Mouse (Mus musculus): ENCODE results near the gene Ppp1r15a. TPM values are rescaled to one million over a fixed set of nuclear protein-coding genes. Genes with fewer than 3 reads are reported as not detected.
A peak's percentile ranks its signal among the peaks of the same experiment; 100 is the strongest.

Ppp1r15a gene
- polyA plus RNA-seq, 1 experiment from 2014 or later, result 18.6 TPM

DNA sequence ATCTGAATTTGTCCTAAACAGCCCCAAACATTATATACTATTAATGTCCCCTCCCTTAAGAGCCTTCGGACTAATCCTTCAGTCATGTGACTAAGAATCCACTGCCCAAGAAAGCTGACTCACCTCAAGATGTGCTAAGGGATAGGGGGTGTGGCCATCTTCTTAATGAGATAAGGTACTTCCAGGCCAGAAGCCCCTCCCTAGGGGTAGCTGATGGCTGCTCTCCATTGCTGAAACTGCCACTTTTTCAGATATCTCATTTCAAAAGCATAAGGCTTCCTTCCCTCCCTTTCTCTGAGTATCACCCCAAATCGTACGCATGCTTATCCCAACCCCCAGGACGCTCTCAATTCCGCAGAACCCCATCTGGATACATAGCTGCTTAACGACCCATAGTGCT lies 17.5 kb downstream of the Ppp1r15a start:
- no peak for DNase-seq (ENCODE audit: low spot score)
- Histone ChIP-seq H3K4me1 (peaks cover 21% of the 10 kb centered on the region), H3K27ac (replicated peaks) (no peak overlapping the region), H3K9me3 (no peaks in the 10 kb centered on the region), H3K4me3 (peak overlapping the region; percentile 84; the same call in 1 of the 2 replicates), H3K36me3 (replicated peaks) (peaks cover 42% of the 10 kb centered on the region), H3K27me3 (replicated peaks; ENCODE audit: low read depth, poor library complexity, severe bottlenecking) (no peaks in the 10 kb centered on the region)
- whole genome bisulfite sequencing, result 94% methylated on average over 6 of the region's 6 CpGs

DNA sequence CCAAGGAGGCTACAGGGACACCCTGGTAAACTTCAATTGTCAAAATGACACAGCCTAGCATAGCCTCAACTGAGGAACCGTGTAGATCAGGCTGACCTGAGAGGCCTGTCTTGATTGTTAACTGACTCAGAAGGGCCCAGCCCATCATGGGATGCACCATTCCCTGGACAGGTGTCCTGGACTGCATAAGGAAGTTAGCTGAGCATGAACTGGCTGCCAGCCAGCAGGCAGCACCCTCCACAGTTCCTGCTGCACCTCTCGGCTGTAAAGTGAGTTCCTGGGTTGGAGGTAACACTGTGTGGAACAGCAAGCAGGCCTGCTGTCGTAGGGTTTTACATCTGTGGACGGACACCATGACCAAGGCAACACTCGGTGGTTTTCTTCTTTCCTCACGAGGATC lies 18.5 kb downstream of the Ppp1r15a start:
- H3K27ac ChIP-seq (replicated peaks), result no peak overlapping the region
- H3K4me3 ChIP-seq, result no peak overlapping the region
- peaks cover 25% of the 10 kb centered on the region for H3K4me1 ChIP-seq
- no peaks in the 10 kb centered on the region for H3K9me3 ChIP-seq
- H3K27me3 ChIP-seq (replicated peaks; ENCODE audit: low read depth, poor library complexity, severe bottlenecking), result no peaks in the 10 kb centered on the region
- no peak for DNase-seq (ENCODE audit: low spot score)
- 92% methylated on average over 6 of the region's 6 CpGs for WGBS
- H3K36me3 ChIP-seq (replicated peaks), result peaks cover 51% of the 10 kb centered on the region

- H3K4me1 ChIP-seq, result peaks cover 3% of the 10 kb centered on the region; the same call in 1 of the 2 replicates
- H3K36me3 ChIP-seq (replicated peaks), result peaks cover 98% of the 10 kb centered on the region
- DNase-seq (ENCODE audit: low spot score), result no peak
- no peak overlapping the region for H3K4me3 ChIP-seq
- no peaks in the 10 kb centered on the region for H3K27me3 ChIP-seq (replicated peaks; ENCODE audit: low read depth, poor library complexity, severe bottlenecking)
- 96% methylated on average over 6 of the region's 6 CpGs for WGBS
- no peaks in the 10 kb centered on the region for H3K9me3 ChIP-seq
- H3K27ac ChIP-seq (replicated peaks), result no peak overlapping the region
Observed at GRCm38 (mm10) chr7:45498427-45498826, 27.6 kb downstream of the Ppp1r15a start.

- Histone ChIP-seq H3K9me3 (no peaks in the 10 kb centered on the region), H3K27me3 (replicated peaks; ENCODE audit: low read depth, poor library complexity, severe bottlenecking) (no peaks in the 10 kb centered on the region), H3K4me1 (peaks cover 23% of the 10 kb centered on the region), H3K27ac (replicated peaks) (no peak overlapping the region), H3K36me3 (replicated peaks) (peaks cover 79% of the 10 kb centered on the region), H3K4me3 (no peak overlapping the region)
- 83% methylated on average over 9 of the region's 9 CpGs for WGBS
- no peak for DNase-seq (ENCODE audit: low spot score)
Observed at GRCm38 (mm10) chr7:45494548-45494947, 31.5 kb downstream of the Ppp1r15a start.

GRCm38 (mm10) chr7:45492951-45493350 lies 33.1 kb downstream of the Ppp1r15a start:
- H3K36me3 ChIP-seq (replicated peaks), result peaks cover 63% of the 10 kb centered on the region
- H3K4me1 ChIP-seq, result peaks cover 39% of the 10 kb centered on the region
- H3K4me3 ChIP-seq, result no peak overlapping the region
- no peaks in the 10 kb centered on the region for H3K9me3 ChIP-seq
- 95% methylated on average over 5 of the region's 5 CpGs for WGBS
- no peaks in the 10 kb centered on the region for H3K27me3 ChIP-seq (replicated peaks; ENCODE audit: low read depth, poor library complexity, severe bottlenecking)
- DNase-seq (ENCODE audit: low spot score), result no peak
- no peak overlapping the region for H3K27ac ChIP-seq (replicated peaks)

DNA sequence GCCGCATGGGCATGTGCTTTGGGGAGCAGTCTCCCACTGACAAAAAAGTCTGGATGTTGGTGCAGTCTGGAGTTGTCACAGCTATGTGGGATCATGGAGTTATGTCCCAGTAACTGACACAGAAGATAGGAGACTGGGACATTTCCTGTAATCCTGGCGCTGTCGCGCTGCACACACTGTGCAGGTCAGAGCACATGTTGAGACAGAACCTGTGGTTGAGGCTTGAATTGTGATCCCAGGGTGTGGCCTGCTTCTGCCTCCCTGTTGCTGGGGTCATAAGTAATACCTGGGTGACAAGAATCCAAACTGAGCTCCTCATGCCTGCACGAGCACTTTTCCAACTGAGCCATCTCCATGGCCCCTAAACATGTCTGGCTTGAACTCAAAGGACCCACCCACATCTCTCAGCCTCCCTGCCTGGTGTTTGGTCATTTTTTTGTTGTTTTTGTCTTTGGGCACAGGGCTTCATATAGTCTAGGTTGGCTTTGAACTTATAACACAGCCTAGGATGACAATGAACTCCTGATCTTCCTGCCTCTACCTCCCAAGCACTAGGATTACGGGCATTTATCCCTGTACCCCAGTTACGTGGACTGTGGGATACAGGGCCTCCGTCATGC lies 33.7 kb downstream of the Ppp1r15a start:
- H3K9me3 ChIP-seq, result no peaks in the 10 kb centered on the region
- H3K27ac ChIP-seq (replicated peaks), result no peak overlapping the region
- H3K4me3 ChIP-seq, result no peak overlapping the region
- peaks cover 57% of the 10 kb centered on the region for H3K36me3 ChIP-seq (replicated peaks)
- 94% methylated on average over 8 of the region's 8 CpGs for WGBS
- peaks cover 45% of the 10 kb centered on the region for H3K4me1 ChIP-seq
- H3K27me3 ChIP-seq (replicated peaks; ENCODE audit: low read depth, poor library complexity, severe bottlenecking), result no peaks in the 10 kb centered on the region
- DNase-seq (ENCODE audit: low spot score), result no peak

GRCm38 (mm10) chr7:45491264-45491663 lies 34.8 kb downstream of the Ppp1r15a start:
- no peak overlapping the region for H3K27ac ChIP-seq (replicated peaks)
- DNase-seq (ENCODE audit: low spot score), result no peak
- peaks cover 45% of the 10 kb centered on the region for H3K4me1 ChIP-seq
- WGBS, result 25% methylated on average over 3 of the region's 3 CpGs
- 0 out of 2 replicates have a peak overlapping the region, but pooled peaks have one; percentile 23 for H3K4me3 ChIP-seq
- H3K27me3 ChIP-seq (replicated peaks; ENCODE audit: low read depth, poor library complexity, severe bottlenecking), result no peaks in the 10 kb centered on the region
- H3K9me3 ChIP-seq, result no peaks in the 10 kb centered on the region
- H3K36me3 ChIP-seq (replicated peaks), result peaks cover 47% of the 10 kb centered on the region

GRCm38 (mm10) chr7:45490822-45491221 lies 35.2 kb downstream of the Ppp1r15a start:
- WGBS, result 51% methylated on average over 9 of the region's 9 CpGs
- H3K27me3 ChIP-seq (replicated peaks; ENCODE audit: low read depth, poor library complexity, severe bottlenecking), result no peaks in the 10 kb centered on the region
- peak; percentile 70 for DNase-seq (ENCODE audit: low spot score)
- no peak overlapping the region for H3K27ac ChIP-seq (replicated peaks)
- H3K9me3 ChIP-seq, result no peaks in the 10 kb centered on the region
- H3K4me3 ChIP-seq, result no peak overlapping the region
- peaks cover 45% of the 10 kb centered on the region for H3K36me3 ChIP-seq (replicated peaks)
- H3K4me1 ChIP-seq, result peaks cover 45% of the 10 kb centered on the region

DNA sequence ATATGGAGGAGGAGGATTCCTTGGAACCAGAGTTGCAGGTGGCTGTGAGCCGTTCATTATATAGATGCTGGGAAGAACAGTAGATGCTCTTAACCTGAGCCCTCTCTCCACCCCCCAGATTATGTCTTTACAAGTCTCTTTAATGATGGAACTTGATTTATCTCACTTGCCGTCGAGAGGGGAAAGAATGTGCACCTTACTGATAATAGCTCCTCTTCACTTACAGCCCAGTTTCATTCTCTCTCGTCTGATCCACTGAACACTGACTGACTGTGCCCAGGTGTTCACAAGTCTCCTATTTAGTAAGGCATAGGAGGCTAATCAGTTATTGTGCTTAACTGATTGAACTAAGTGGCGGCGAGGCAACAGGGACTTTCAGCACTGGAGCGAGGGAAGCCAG lies 36.5 kb downstream of the Ppp1r15a start:
- WGBS, result 85% methylated on average over 7 of the region's 7 CpGs
- H3K4me3 ChIP-seq, result no peak overlapping the region
- H3K4me1 ChIP-seq, result peaks cover 45% of the 10 kb centered on the region
- H3K27me3 ChIP-seq (replicated peaks; ENCODE audit: low read depth, poor library complexity, severe bottlenecking), result no peaks in the 10 kb centered on the region
- H3K9me3 ChIP-seq, result no peaks in the 10 kb centered on the region
- peaks cover 35% of the 10 kb centered on the region for H3K36me3 ChIP-seq (replicated peaks)
- no peak for DNase-seq (ENCODE audit: low spot score)
- H3K27ac ChIP-seq (replicated peaks), result no peak overlapping the region

DNA sequence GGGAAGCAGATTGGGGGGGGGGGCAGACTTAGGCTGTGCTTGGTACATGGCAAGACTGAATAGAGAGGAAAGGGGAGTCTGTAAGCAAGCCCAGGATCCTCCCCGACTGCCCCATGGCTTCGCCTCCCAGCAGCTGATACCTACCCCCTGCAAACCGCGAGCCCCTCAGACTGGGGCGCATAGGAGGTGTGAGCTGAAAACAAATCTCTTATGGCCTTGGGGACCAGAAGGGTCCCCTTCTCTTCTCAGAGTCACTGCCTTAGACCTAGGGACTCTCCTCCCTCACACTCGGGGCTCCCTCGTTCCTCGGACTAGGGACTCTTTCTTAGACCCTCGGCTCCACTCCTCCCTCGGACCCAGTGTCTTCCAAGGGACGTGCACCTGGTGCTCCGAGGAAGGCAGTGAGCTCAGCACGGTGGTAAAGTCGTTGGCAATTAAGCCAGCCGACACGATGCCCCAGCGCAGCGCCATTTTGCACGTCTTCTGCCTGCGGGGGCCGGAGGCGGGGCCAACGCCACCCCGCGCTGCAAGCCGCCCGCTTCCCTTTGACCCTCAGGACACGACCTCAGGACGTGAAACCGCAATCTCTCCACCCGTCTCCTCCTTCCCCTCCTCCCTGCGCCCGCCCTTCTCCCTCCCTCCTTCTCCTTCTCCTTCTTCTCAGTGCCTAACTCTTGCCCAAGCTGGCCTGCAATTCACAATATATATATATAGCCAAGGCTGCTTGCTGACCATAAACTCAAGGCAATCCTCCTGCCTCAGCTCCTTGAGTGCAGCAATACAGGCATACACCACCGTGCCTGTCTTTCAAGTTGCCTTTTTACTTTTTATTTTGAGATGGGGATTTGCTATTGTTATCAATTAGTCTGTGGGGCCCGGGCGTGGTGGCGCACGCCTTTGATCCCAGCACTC lies 37.5 kb downstream of the Ppp1r15a start, which contains the start of gene Dhdh:
Dhdh (minus strand) TSS at position 513 of the 912 bp plus-strand sequence.
- peak within 1 kb of the TSS; percentile 68 for H3K4me3 ChIP-seq
- 6% methylated on average over 38 of the region's 38 CpGs for WGBS
- peaks cover 25% of the 10 kb centered on the region for H3K36me3 ChIP-seq (replicated peaks)
- no peaks in the 10 kb centered on the region for H3K9me3 ChIP-seq
- H3K27ac ChIP-seq (replicated peaks), result peak within 1 kb of the TSS; percentile 90
- no peaks in the 10 kb centered on the region for H3K27me3 ChIP-seq (replicated peaks; ENCODE audit: low read depth, poor library complexity, severe bottlenecking)
- DNase-seq (ENCODE audit: low spot score), result peak; percentile 80
- H3K4me1 ChIP-seq, result peaks cover 45% of the 10 kb centered on the region

DNA sequence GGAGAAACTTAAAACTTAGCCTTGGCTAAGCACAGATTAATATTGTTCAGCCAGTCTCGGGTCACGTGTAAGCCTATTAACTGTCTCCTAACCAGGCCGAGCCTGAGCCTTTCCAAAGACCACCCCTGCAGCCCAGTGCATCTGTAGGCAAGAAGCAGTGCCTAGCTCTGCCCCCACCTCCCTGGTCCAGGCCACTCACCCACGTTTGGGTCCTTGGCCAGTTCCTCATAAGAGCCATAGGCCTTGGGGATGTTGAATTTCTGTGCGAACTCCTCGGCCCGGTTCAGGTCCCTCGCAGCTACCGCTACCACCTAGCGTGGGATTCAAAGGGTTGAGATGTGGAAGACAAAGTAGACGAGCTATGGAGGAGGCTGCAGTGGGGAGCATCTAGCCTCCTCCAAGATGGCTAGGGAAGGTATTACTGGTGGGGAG lies 38.2 kb downstream of the Ppp1r15a start:
- peak; percentile 55 for DNase-seq (ENCODE audit: low spot score)
- 21% methylated on average over 11 of the region's 11 CpGs for WGBS
- H3K9me3 ChIP-seq, result no peaks in the 10 kb centered on the region
- no peaks in the 10 kb centered on the region for H3K27me3 ChIP-seq (replicated peaks; ENCODE audit: low read depth, poor library complexity, severe bottlenecking)
- H3K4me3 ChIP-seq, result peak overlapping the region; percentile 68
- peaks cover 45% of the 10 kb centered on the region for H3K4me1 ChIP-seq
- peak overlapping the region; percentile 90 for H3K27ac ChIP-seq (replicated peaks)
- H3K36me3 ChIP-seq (replicated peaks), result peaks cover 18% of the 10 kb centered on the region

- H3K9me3 ChIP-seq, result no peaks in the 10 kb centered on the region
- H3K27ac ChIP-seq (replicated peaks), result no peak within 1 kb of the TSS
- peaks cover 44% of the 10 kb centered on the region for H3K4me1 ChIP-seq
- no peak for DNase-seq (ENCODE audit: low spot score)
- H3K27me3 ChIP-seq (replicated peaks; ENCODE audit: low read depth, poor library complexity, severe bottlenecking), result no peaks in the 10 kb centered on the region
- H3K36me3 ChIP-seq (replicated peaks), result peaks cover 8% of the 10 kb centered on the region
- WGBS, result 85% methylated on average over 12 of the region's 12 CpGs
- no peak within 1 kb of the TSS; the same call in 1 of the 2 replicates for H3K4me3 ChIP-seq
Observed at GRCm38 (mm10) chr7:45486761-45487415, 39.2 kb downstream of the Ppp1r15a start, which contains the start of gene Gm45808. Gene Gm45808 (minus strand): TSS chr7:45486811.
